ENCODE assay signal across 25 mouse cellular contexts in genomic region chr3:49842971-49843370, GRCm38 (mm10).
DNase-seq lines count a peak whose midpoint lies in the region; ATAC-seq and TF ChIP-seq lines count a peak whose summit lies in the region.
"Had no signal": no experiment of that assay in that cellular context is flagged by ENCODE, and none has a peak within 500 bp of the region (broad histone marks: within the 10 kb centered on the region; RNA-seq: fewer than 3 reads in every experiment).

No protein-coding gene starts in this region.

- no peaks in the 10 kb centered on the region for H3K27me3 ChIP-seq in embryonic facial prominence, embryonic 14.5 days (replicated peaks; ENCODE audit: control insufficient read depth, insufficient read depth, low read length)
- H3K27me3 ChIP-seq in embryonic facial prominence, embryonic 10.5 days (replicated peaks; ENCODE audit: low read depth, poor library complexity, severe bottlenecking) = no peaks in the 10 kb centered on the region
- H3K27me3 ChIP-seq in limb, embryonic 14.5 days (ENCODE audit: control insufficient read depth, insufficient read depth, low read length) = no peaks in the 10 kb centered on the region
- no peaks in the 10 kb centered on the region for H3K27me3 ChIP-seq in limb, embryonic 10.5 days (ENCODE audit: low read depth, poor library complexity, severe bottlenecking)
- H3K27me3 ChIP-seq in midbrain, embryonic 14.5 days (ENCODE audit: control insufficient read depth, insufficient read depth, low read length) = no peaks in the 10 kb centered on the region
- no peaks in the 10 kb centered on the region for H3K27me3 ChIP-seq in midbrain, embryonic 10.5 days (ENCODE audit: low read depth, poor library complexity, severe bottlenecking)
- H3K27me3 ChIP-seq: CH12.LX; embryonic facial prominence, embryonic 13.5 days; forebrain, embryonic 15.5 days; Patski had no signal

- H3K27ac ChIP-seq in embryonic facial prominence, embryonic 14.5 days (replicated peaks; ENCODE audit: low read depth, low read length) = no peak overlapping the region
- no peak overlapping the region for H3K27ac ChIP-seq in embryonic facial prominence, embryonic 10.5 days (replicated peaks)
- H3K27ac ChIP-seq in limb, embryonic 14.5 days (replicated peaks; ENCODE audit: low read depth, low read length) = no peak overlapping the region
- H3K27ac ChIP-seq in limb, embryonic 10.5 days = no peak overlapping the region
- no peak overlapping the region for H3K27ac ChIP-seq in midbrain, embryonic 14.5 days (replicated peaks; ENCODE audit: low read depth, low read length)
- H3K27ac ChIP-seq in midbrain, embryonic 10.5 days (replicated peaks) = no peak overlapping the region
- H3K27ac ChIP-seq: embryonic facial prominence, embryonic 13.5 days; forebrain, embryonic 15.5 days had no signal

- H3K4me2 ChIP-seq in embryonic facial prominence, embryonic 14.5 days (ENCODE audit: low read depth, low read length) = no peak overlapping the region
- no peak overlapping the region for H3K4me2 ChIP-seq in limb, embryonic 14.5 days (replicated peaks; ENCODE audit: low read depth, low read length, severe bottlenecking)
- no peak overlapping the region for H3K4me2 ChIP-seq in midbrain, embryonic 14.5 days (ENCODE audit: low read length)
- H3K4me2 ChIP-seq: embryonic facial prominence, embryonic 13.5 days; forebrain, embryonic 15.5 days had no signal

- peak; percentile 82 for DNase-seq in embryonic facial prominence, embryonic 14.5 days (ENCODE audit: low spot score)
- DNase-seq in embryonic facial prominence, embryonic 10.5 days (ENCODE audit: low spot score) = no peak
- peak; percentile 39 for DNase-seq in limb, embryonic 14.5 days (ENCODE audit: low spot score)
- DNase-seq in limb, embryonic 10.5 days (ENCODE audit: low spot score) = no peak
- peak; percentile 39 for DNase-seq in midbrain, embryonic 14.5 days
- DNase-seq in midbrain, embryonic 10.5 days (ENCODE audit: low spot score) = no peak
- peak; percentile 30 for DNase-seq in brain, embryonic 14.5 days (ENCODE audit: low read depth)
- DNase-seq: adrenal gland, adult 8-10 months; adrenal gland, postnatal 14 days; adrenal gland, postnatal 36 days; B cell, adult 2 months; cerebellum, adult 11 months; cerebellum, adult 18-20 months; cerebellum, adult 8-10 months; cerebellum, adult 9-11 months; cerebellum, postnatal 14 days; cerebellum, postnatal 36 days had no signal

- no peak for ATAC-seq in embryonic facial prominence, embryonic 14.5 days (ENCODE audit: low read depth)
- ATAC-seq in limb, embryonic 14.5 days (ENCODE audit: low FRiP score, low read depth) = no peak
- ATAC-seq in midbrain, embryonic 14.5 days (ENCODE audit: low FRiP score, low TSS enrichment) = no peak
- ATAC-seq: activated CD4-positive, CD25-positive, alpha-beta regulatory T cell, adult 4 months; CD4-positive, CD25-positive, alpha-beta regulatory T cell, adult 4 months; forebrain, embryonic 15.5 days; Patski had no signal

- H3K4me1 ChIP-seq in embryonic facial prominence, embryonic 14.5 days (ENCODE audit: control insufficient read depth, insufficient read depth, low read length) = no peaks in the 10 kb centered on the region; the same call in 1 of the 2 replicates
- H3K4me1 ChIP-seq in embryonic facial prominence, embryonic 10.5 days = peaks cover 4% of the 10 kb centered on the region; the same call in 1 of the 2 replicates
- peaks cover 6% of the 10 kb centered on the region; the same call in 1 of the 2 replicates for H3K4me1 ChIP-seq in limb, embryonic 14.5 days (ENCODE audit: control insufficient read depth, insufficient read depth, low read length)
- H3K4me1 ChIP-seq in limb, embryonic 10.5 days = peaks cover 26% of the 10 kb centered on the region
- H3K4me1 ChIP-seq in midbrain, embryonic 14.5 days (ENCODE audit: control insufficient read depth, insufficient read depth, low read length) = no peaks in the 10 kb centered on the region; the same call in 1 of the 2 replicates
- peaks cover 13% of the 10 kb centered on the region for H3K4me1 ChIP-seq in midbrain, embryonic 10.5 days
- H3K4me1 ChIP-seq: embryonic facial prominence, embryonic 13.5 days; forebrain, embryonic 15.5 days had no signal

- TF ChIP-seq POLR2A in limb, embryonic 14.5 days (IDR thresholded peaks at IDR 0.05; ENCODE audit: borderline replicate concordance, extremely low read depth, insufficient read depth, insufficient read length) = no peak
- no peak for TF ChIP-seq POLR2A in brain, embryonic 14.5 days (IDR thresholded peaks at IDR 0.05; ENCODE audit: borderline replicate concordance, extremely low read depth, insufficient read depth, insufficient read length, poor library complexity, severe bottlenecking)

- H3K9me3 ChIP-seq in embryonic facial prominence, embryonic 14.5 days (ENCODE audit: control insufficient read depth, low read length) = no peaks in the 10 kb centered on the region
- no peaks in the 10 kb centered on the region for H3K9me3 ChIP-seq in embryonic facial prominence, embryonic 10.5 days
- no peaks in the 10 kb centered on the region for H3K9me3 ChIP-seq in limb, embryonic 14.5 days (ENCODE audit: control insufficient read depth, low read length)
- no peaks in the 10 kb centered on the region for H3K9me3 ChIP-seq in limb, embryonic 10.5 days (replicated peaks)
- no peaks in the 10 kb centered on the region for H3K9me3 ChIP-seq in midbrain, embryonic 14.5 days (ENCODE audit: control insufficient read depth, low read length)
- no peaks in the 10 kb centered on the region for H3K9me3 ChIP-seq in midbrain, embryonic 10.5 days (replicated peaks)
- H3K9me3 ChIP-seq: embryonic facial prominence, embryonic 13.5 days; forebrain, embryonic 15.5 days had no signal

- H3K4me3 ChIP-seq in embryonic facial prominence, embryonic 14.5 days (ENCODE audit: low read depth, low read length) = no peak overlapping the region
- H3K4me3 ChIP-seq in embryonic facial prominence, embryonic 10.5 days = no peak overlapping the region
- H3K4me3 ChIP-seq in limb, embryonic 14.5 days (replicated peaks; ENCODE audit: low read length) = no peak overlapping the region
- no peak overlapping the region for H3K4me3 ChIP-seq in limb, embryonic 10.5 days
- H3K4me3 ChIP-seq in midbrain, embryonic 14.5 days (replicated peaks; ENCODE audit: low read depth, low read length) = no peak overlapping the region
- H3K4me3 ChIP-seq in midbrain, embryonic 10.5 days = no peak overlapping the region
- H3K4me3 ChIP-seq: embryonic facial prominence, embryonic 13.5 days; forebrain, embryonic 15.5 days had no signal

- WGBS in embryonic facial prominence, embryonic 14.5 days = 43% methylated on average over 3 of the region's 3 CpGs
- WGBS in embryonic facial prominence, embryonic 10.5 days = 68% methylated on average over 3 of the region's 3 CpGs
- 68% methylated on average over 3 of the region's 3 CpGs for WGBS in limb, embryonic 14.5 days
- WGBS in limb, embryonic 10.5 days = 84% methylated on average over 3 of the region's 3 CpGs
- 72% methylated on average over 3 of the region's 3 CpGs for WGBS in midbrain, embryonic 14.5 days
- 86% methylated on average over 3 of the region's 3 CpGs for WGBS in midbrain, embryonic 10.5 days

- no peak overlapping the region for H3K9ac ChIP-seq in embryonic facial prominence, embryonic 14.5 days (ENCODE audit: low read depth, low read length)
- H3K9ac ChIP-seq in limb, embryonic 14.5 days (ENCODE audit: low read depth, low read length, severe bottlenecking) = no peak overlapping the region
- H3K9ac ChIP-seq in midbrain, embryonic 14.5 days (replicated peaks; ENCODE audit: low read length) = no peak overlapping the region
- H3K9ac ChIP-seq: embryonic facial prominence, embryonic 13.5 days; forebrain, embryonic 15.5 days; forebrain, postnatal 0 days had no signal

- no peaks in the 10 kb centered on the region for H3K36me3 ChIP-seq in embryonic facial prominence, embryonic 14.5 days (ENCODE audit: control insufficient read depth, insufficient read depth, low read length)
- H3K36me3 ChIP-seq in embryonic facial prominence, embryonic 10.5 days (replicated peaks) = no peaks in the 10 kb centered on the region
- H3K36me3 ChIP-seq in limb, embryonic 14.5 days (ENCODE audit: control insufficient read depth, insufficient read depth, low read length) = no peaks in the 10 kb centered on the region
- H3K36me3 ChIP-seq in limb, embryonic 10.5 days = no peaks in the 10 kb centered on the region
- no peaks in the 10 kb centered on the region for H3K36me3 ChIP-seq in midbrain, embryonic 14.5 days (ENCODE audit: control insufficient read depth, insufficient read depth, low read length)
- no peaks in the 10 kb centered on the region for H3K36me3 ChIP-seq in midbrain, embryonic 10.5 days
- H3K36me3 ChIP-seq: embryonic facial prominence, embryonic 13.5 days; forebrain, embryonic 15.5 days; G1E had no signal

- no peak for TF ChIP-seq CTCF in brain, embryonic 14.5 days (IDR thresholded peaks at IDR 0.05; ENCODE audit: borderline replicate concordance, extremely low read depth, insufficient read depth, insufficient read length)

Comparison
In these comparisons a context has a peak if more than half of its experiments do, and no peak if none do; other contexts are left out.
1. DNase-seq: peak in embryonic facial prominence, embryonic 14.5 days (single experiment), limb, embryonic 14.5 days (single experiment), midbrain, embryonic 14.5 days (single experiment) and brain, embryonic 14.5 days (single experiment); none in embryonic facial prominence, embryonic 10.5 days (single experiment), limb, embryonic 10.5 days (single experiment) and midbrain, embryonic 10.5 days (single experiment).